Mouse (Mus musculus) hindbrain, postnatal 0 days (tissue): ENCODE results near the gene Slc7a14. TPM values are rescaled to one million over a fixed set of nuclear protein-coding genes. Genes with fewer than 3 reads are reported as not detected.
"Not testable (repeated sequence)": the region's sequence is repeated elsewhere in the genome, so short reads cannot be mapped to it uniquely, and the experiment has no call there.

Experiments
- ATAC-seq: fragments of 200-750 bp; cut with Nextera tagmentation; 2 replicates; pipeline ENCODE4 v1.8.0; 2017; ENCODE audit warnings: mild to moderate bottlenecking, moderate TSS enrichment, moderate library complexity
- DNase-seq: peaks from one replicate; pipeline ENCODE4 v3.0.0-alpha.2; 2015; ENCODE audit warnings: low spot score
- H3K27ac ChIP-seq: fragments of 300-500 bp; sonication (generic); 2 replicates; pipeline ENCODE4 v1.5.1; 2014; ENCODE audit warnings: mild to moderate bottlenecking
- H3K27me3 ChIP-seq: fragments of 300-500 bp; sonication (generic); 2 replicates; pipeline ENCODE4 v1.6.1; 2014; ENCODE audit warnings: low read length, mixed read lengths; ENCODE audit not compliant: insufficient read depth
- H3K36me3 ChIP-seq: fragments of 300-500 bp; sonication (generic); 2 replicates; pipeline ENCODE4 v1.6.1; 2014; ENCODE audit warnings: low read length, mixed read lengths; ENCODE audit not compliant: insufficient read depth
- H3K4me1 ChIP-seq: fragments of 300-500 bp; sonication (generic); 2 replicates; pipeline ENCODE4 v1.6.1; 2014; ENCODE audit warnings: antibody characterized with exemption, low read length, mixed read lengths; ENCODE audit not compliant: insufficient read depth
- H3K4me2 ChIP-seq: fragments of 300-500 bp; sonication (generic); 2 replicates; pipeline ENCODE4 v1.6.1; 2014; ENCODE audit warnings: low read depth, mild to moderate bottlenecking, low read length, moderate library complexity, mixed read lengths
- H3K4me3 ChIP-seq: fragments of 300-500 bp; sonication (generic); 2 replicates; pipeline ENCODE4 v1.5.1; 2014; ENCODE audit warnings: low read length
- H3K9ac ChIP-seq: fragments of 300-500 bp; sonication (generic); replicated peaks from 2 replicates; pipeline ENCODE4 v1.6.1; 2014; ENCODE audit warnings: mild to moderate bottlenecking, low read length, moderate library complexity, mixed read lengths
- H3K9me3 ChIP-seq: fragments of 300-500 bp; sonication (generic); 2 replicates; pipeline ENCODE4 v1.6.1; 2016; ENCODE audit warnings: low read length, mixed read lengths
- CTCF ChIP-seq: IDR thresholded peaks from 2 replicates; pipeline ENCODE4 v1.5.1; 2016; ENCODE audit warnings: antibody characterized with exemption, control low read depth, low read depth
- WGBS: fragments of 180-500 bp; shearing (Covaris S2); extraction: QIAGEN DNeasy Blood & Tissue Kit; methylation state at CpG from one replicate; pipeline ENCODE4 v1.1.7; 2014; 5-methylcytosine and 5-hydroxymethylcytosine counted together
- polyA plus RNA-seq: library from polyadenylated mRNA; unstranded; fragments of >200 nt; fragmentation: Nextera tagmentation; extraction: Ambion mirVana; gene quantifications from 2 replicates; pipeline ENCODE4 v1.2.1, GENCODE M21; 2015
- total RNA-seq: library from RNA; depleted of rRNA; stranded (reverse); fragments of >200 nt; gene quantifications from 2 replicates; pipeline ENCODE4 v1.2.3, GENCODE M21; 2014

Gene Slc7a14
- total and polyA plus RNA-seq, 2 experiments from 2014 or later, result 9.2 to 23.6 TPM

- WGBS, result 49% methylated on average over 2 of the region's 2 CpGs
- H3K27ac ChIP-seq, result no peak overlapping the region
- DNase-seq (no peak), ATAC-seq (no peak)
- no peaks in the 10 kb centered on the region for H3K9me3 ChIP-seq
- no peak overlapping the region for H3K4me2 ChIP-seq
- no peak overlapping the region for H3K9ac ChIP-seq
- no peaks in the 10 kb centered on the region for H3K36me3 ChIP-seq
- no peak overlapping the region for H3K4me3 ChIP-seq
- H3K4me1 ChIP-seq, result no peaks in the 10 kb centered on the region
- no peak for TF ChIP-seq CTCF
- no peaks in the 10 kb centered on the region for H3K27me3 ChIP-seq
These were observed 29.1 kb downstream of the Slc7a14 start for GRCm38 (mm10) chr3:31281116-31281515.

DNA sequence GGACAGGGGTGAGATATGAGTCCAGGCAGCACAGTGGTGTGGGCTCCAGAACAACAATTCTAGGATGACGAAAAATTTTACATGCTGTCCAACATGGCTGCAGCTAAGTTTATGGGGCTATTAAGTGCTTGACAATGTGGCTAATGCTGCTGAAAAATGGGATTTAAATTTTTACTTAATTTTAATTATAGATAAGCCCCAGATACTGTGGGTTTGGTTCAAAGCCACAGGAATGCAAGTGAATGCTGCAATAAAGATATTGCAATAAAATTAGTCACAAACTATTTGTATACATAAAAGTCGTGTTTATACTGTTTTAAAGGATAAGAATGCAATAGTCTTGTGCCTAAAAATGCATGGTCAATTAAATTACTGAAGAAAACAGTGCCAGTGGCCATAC lies 35.3 kb downstream of the Slc7a14 start:
- no peak overlapping the region for H3K9ac ChIP-seq
- DNase-seq (no peak), ATAC-seq (no peak)
- H3K27me3 ChIP-seq, result no peaks in the 10 kb centered on the region
- no peak overlapping the region for H3K4me2 ChIP-seq
- TF ChIP-seq CTCF, result no peak
- WGBS, result 67% methylated on average over 2 of the region's 2 CpGs
- H3K36me3 ChIP-seq, result no peaks in the 10 kb centered on the region
- H3K9me3 ChIP-seq, result no peaks in the 10 kb centered on the region
- H3K4me3 ChIP-seq, result no peak overlapping the region
- no peaks in the 10 kb centered on the region for H3K4me1 ChIP-seq
- no peak overlapping the region for H3K27ac ChIP-seq

DNA sequence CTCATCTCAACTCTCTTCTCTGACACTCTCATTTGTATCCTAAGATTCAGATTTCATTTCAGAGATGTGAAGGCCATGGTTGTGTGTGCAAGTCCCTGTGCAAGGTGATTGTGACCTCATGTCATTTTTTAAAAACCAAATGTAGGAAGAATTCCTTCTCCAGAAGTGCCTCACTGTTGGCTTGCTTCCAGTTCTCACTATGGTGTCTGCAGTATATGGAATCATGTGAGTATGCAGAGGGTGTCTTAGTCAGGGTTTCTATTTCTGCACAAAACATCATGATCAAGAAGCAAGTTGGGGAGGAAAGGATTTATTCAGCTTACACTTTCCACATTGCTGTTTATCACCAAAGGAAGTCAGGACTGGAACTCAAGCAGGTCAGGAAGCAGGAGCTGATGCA lies 36.9 kb downstream of the Slc7a14 start:
- H3K4me3 ChIP-seq, H3K27ac ChIP-seq, H3K9ac ChIP-seq, H3K4me1 ChIP-seq, H3K36me3 ChIP-seq, H3K27me3 ChIP-seq, H3K4me2 ChIP-seq, DNase-seq, H3K9me3 ChIP-seq, ATAC-seq: not testable (repeated sequence)

- no peak overlapping the region for H3K9ac ChIP-seq
- 69% methylated on average over 2 of the region's 2 CpGs for WGBS
- H3K4me2 ChIP-seq, result no peak overlapping the region
- H3K27me3 ChIP-seq, result no peaks in the 10 kb centered on the region
- no peak for TF ChIP-seq CTCF
- no peak for DNase-seq
- H3K9me3 ChIP-seq, result no peaks in the 10 kb centered on the region
- ATAC-seq, result no peak
- no peak overlapping the region for H3K4me3 ChIP-seq
- no peaks in the 10 kb centered on the region for H3K4me1 ChIP-seq
- H3K27ac ChIP-seq, result no peak overlapping the region
- no peaks in the 10 kb centered on the region for H3K36me3 ChIP-seq
These were observed 37.5 kb downstream of the Slc7a14 start for GRCm38 (mm10) chr3:31272635-31273034.

DNA sequence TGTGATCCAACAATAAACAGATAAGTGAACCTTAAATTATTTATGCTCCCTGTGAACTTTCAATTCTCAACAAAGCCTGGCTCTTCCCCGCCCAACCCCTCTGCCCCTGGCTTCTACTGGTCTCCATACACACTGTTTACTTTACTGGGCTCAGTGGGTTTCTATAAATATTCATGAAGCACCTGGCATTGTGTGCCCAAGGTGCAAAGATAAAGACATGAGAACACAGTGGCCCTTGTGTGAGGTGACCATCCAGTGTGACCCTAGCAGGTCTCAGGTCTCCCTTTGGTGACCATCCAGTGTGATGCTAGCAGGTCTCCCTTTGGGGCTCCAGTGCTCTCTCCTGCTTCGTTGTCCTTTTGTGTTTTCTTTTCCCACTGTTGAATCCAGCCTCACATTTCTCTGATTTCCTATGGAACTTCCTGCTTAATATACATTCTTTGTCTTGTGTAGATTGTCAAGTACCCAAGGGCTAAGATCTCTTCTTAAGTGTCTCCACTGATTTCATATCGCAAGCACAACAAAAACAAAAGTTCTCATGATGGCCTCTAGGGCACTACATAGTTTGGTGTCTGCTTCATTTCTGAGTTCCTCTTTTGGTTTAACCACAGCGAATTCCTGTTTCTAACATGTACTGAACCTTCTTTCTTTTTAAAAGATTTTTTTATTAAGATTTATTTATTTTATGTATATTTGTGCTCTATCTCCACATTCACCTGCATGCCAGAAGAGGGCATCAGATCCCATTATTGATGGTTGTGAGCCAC lies 40.4 kb downstream of the Slc7a14 start:
- H3K9me3 ChIP-seq, result no peaks in the 10 kb centered on the region
- 80% methylated on average over 4 of the region's 4 CpGs for WGBS
- H3K4me2 ChIP-seq, result no peak overlapping the region
- H3K4me3 ChIP-seq, result no peak overlapping the region
- H3K36me3 ChIP-seq, result no peaks in the 10 kb centered on the region
- no peaks in the 10 kb centered on the region for H3K27me3 ChIP-seq
- no peaks in the 10 kb centered on the region for H3K4me1 ChIP-seq
- no peak overlapping the region for H3K9ac ChIP-seq
- no peak for TF ChIP-seq CTCF
- no peak for ATAC-seq
- DNase-seq, result no peak
- no peak overlapping the region for H3K27ac ChIP-seq

- Histone ChIP-seq H3K9ac (no peak overlapping the region), H3K27me3 (no peaks in the 10 kb centered on the region), H3K4me1 (no peaks in the 10 kb centered on the region), H3K9me3 (no peaks in the 10 kb centered on the region), H3K36me3 (no peaks in the 10 kb centered on the region), H3K4me3 (no peak overlapping the region), H3K4me2 (no peak overlapping the region), H3K27ac (no peak overlapping the region)
- ATAC-seq, result no peak
- no peak for TF ChIP-seq CTCF
- 85% methylated on average over 2 of the region's 2 CpGs for WGBS
- DNase-seq, result no peak
These were observed 42.3 kb downstream of the Slc7a14 start for GRCm38 (mm10) chr3:31267921-31268320.

DNA sequence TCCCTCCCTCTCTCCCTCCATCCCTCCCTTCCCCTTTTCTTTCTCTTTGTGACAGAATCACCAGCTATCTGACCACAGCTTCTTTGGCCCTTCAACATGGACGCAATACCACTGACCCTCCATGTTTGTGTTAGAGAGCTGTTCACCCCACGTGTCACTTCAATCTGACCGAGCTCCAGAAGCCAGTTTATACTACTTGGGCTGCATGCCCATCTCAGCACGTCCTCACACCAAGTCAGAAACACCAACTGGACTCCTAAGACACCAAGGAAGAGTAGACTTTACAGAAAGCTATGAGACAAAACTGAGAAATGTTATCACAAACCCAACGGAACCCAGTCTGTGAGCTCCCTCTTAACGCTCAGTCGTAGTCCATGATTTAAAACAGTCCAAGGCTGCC lies 43.2 kb downstream of the Slc7a14 start:
- WGBS, result 87% methylated on average over 7 of the region's 7 CpGs
- no peak overlapping the region for H3K4me3 ChIP-seq
- H3K4me2 ChIP-seq, result no peak overlapping the region
- TF ChIP-seq CTCF, result no peak
- no peaks in the 10 kb centered on the region for H3K4me1 ChIP-seq
- ATAC-seq (no peak), DNase-seq (no peak)
- no peaks in the 10 kb centered on the region for H3K36me3 ChIP-seq
- H3K9ac ChIP-seq, result no peak overlapping the region
- no peak overlapping the region for H3K27ac ChIP-seq
- H3K27me3 ChIP-seq, result no peaks in the 10 kb centered on the region
- no peaks in the 10 kb centered on the region for H3K9me3 ChIP-seq
